Mouse (Mus musculus): ENCODE measurements at regions not wholly inside any gene's neighbourhood (a gene's known extent, or its start where the extent isn't known, plus 50 kb on each side); places are given as distances from the start of the nearest gene placed in this dataset.
A peak's percentile ranks its signal among the peaks of the same experiment; 100 is the strongest.

DNA sequence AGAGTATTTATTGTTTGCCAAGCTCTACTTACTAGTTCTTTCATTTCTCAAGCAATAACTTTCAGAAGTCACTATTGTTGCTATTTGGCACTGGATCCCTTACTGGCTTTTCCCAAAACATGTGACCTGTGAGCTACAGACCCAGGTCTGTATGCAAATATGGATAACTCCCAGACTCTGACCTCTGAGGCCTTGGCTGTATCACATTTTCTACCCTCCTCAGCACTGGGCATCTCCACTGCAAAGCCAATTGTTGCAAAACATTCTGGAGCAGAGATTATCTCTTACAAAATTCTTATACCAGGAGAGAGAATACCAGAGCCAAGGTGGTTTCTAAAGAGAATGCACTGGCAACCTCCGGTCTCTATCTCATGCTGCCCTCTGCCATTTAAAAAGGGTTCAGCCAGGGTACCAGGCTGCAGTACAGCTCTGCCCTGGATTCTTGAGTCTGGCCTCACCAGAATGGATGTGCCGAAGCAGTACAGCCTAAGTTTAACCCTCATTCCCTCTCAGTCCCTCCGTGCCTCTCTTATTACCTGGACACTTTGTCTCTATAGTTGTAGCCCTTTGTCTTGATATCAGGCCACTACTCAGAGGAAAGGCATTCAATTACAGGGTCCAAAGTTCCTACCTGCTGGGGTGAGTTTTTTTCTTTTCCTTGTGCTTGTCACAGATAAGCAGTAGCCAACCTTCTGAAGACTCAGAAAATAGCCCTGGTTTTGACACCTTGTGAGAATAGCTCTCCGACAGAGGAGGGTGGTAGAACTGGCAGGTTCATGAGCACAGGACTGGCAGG, 101.2 kb upstream of the Vwc2 start:
- H3K4me2 ChIP-seq (replicated peaks): no peak overlapping the region
- no peak for ATAC-seq
- WGBS: 92% methylated on average over 4 of the region's 4 CpGs
- H3K36me3 ChIP-seq: no peaks in the 10 kb centered on the region
- H3K4me1 ChIP-seq (replicated peaks): no peaks in the 10 kb centered on the region
- no peak overlapping the region for H3K4me3 ChIP-seq (replicated peaks)
- H3K27me3 ChIP-seq: no peaks in the 10 kb centered on the region
- no peak overlapping the region for H3K9ac ChIP-seq (replicated peaks)
- no peak overlapping the region for H3K27ac ChIP-seq
- no peaks in the 10 kb centered on the region for H3K9me3 ChIP-seq

DNA sequence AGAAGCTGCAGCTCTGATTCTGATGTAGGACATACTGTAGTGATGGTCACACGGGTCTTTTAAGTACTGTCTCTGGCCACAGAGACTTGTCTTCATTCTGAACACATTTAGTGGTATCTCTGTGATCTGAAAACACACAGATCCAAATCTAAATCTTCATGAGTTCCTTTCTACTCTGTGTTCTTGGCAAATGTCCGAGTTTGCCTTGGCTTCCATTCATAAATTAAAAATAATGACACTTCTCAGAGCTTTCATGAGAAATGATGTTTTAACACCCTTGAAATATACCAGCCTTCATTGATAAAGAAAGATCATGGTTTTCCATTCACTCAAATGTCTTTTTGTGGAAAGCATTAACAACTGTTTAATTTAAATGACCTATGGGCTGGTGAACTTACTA, 100.4 kb upstream of the Vwc2 start:
- no peaks in the 10 kb centered on the region for H3K36me3 ChIP-seq
- no peaks in the 10 kb centered on the region for H3K4me1 ChIP-seq (replicated peaks)
- H3K4me2 ChIP-seq (replicated peaks): no peak overlapping the region
- no peaks in the 10 kb centered on the region for H3K27me3 ChIP-seq
- H3K27ac ChIP-seq: no peak overlapping the region
- H3K4me3 ChIP-seq (replicated peaks): no peak overlapping the region
- H3K9me3 ChIP-seq: no peaks in the 10 kb centered on the region
- 80% methylated on average over 2 of the region's 2 CpGs for whole genome bisulfite sequencing
- no peak for ATAC-seq
- no peak overlapping the region for H3K9ac ChIP-seq (replicated peaks)

DNA sequence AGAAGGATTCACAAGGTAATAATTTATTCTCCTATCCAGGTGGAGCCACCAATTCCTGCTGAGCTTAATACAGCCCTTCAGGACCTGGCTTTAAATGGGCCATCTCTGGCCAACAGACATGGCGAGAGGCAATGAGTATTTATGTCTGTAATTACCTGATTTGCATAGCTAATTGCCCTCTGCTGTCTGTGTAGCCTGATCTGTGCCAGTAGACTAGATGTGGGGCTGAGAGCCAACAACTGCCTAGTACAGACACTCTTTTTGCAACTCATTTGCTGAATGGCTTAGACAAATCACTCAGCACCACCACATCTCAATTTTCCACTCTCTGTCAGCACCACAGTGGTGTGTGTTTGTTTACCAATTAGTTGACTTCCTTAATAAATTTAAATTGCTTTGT, 99.9 kb upstream of the Vwc2 start:
- Histone ChIP-seq H3K36me3 (no peaks in the 10 kb centered on the region), H3K4me1 (replicated peaks) (no peaks in the 10 kb centered on the region), H3K27me3 (no peaks in the 10 kb centered on the region), H3K4me3 (replicated peaks) (no peak overlapping the region), H3K9ac (replicated peaks) (no peak overlapping the region), H3K4me2 (replicated peaks) (no peak overlapping the region), H3K27ac (no peak overlapping the region), H3K9me3 (no peaks in the 10 kb centered on the region)
- 67% methylated on average over 1 of the region's 1 CpGs for WGBS
- ATAC-seq: peak; percentile 76

GRCm38 (mm10) chr11:11014538-11014937, 99.5 kb upstream of the Vwc2 start:
- Histone ChIP-seq H3K9ac (replicated peaks) (no peak overlapping the region), H3K4me2 (replicated peaks) (no peak overlapping the region), H3K4me1 (replicated peaks) (no peaks in the 10 kb centered on the region), H3K27ac (no peak overlapping the region), H3K36me3 (no peaks in the 10 kb centered on the region), H3K4me3 (replicated peaks) (no peak overlapping the region), H3K27me3 (no peaks in the 10 kb centered on the region), H3K9me3 (no peaks in the 10 kb centered on the region)
- peak; percentile 20; the same call in 1 of the 2 replicates for ATAC-seq
- WGBS: 83% methylated on average over 2 of the region's 2 CpGs

DNA sequence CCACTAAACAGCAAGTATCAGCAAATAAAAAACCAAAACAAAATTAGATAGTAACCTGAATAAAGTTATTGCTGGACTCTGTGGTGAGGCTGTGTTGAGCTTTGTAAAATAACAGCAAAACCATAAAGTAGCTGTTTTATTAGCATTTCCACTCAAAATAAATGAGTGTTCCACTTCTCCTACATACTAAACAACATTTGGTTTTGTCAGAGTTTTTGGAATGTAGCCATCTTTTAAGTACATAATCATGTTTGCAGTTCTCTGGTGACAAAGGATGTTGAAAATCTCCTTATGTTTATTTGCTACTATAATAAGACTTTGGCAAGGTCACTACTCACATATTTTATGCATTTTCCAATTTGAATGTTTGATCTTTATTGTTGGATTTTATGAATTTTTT, 85.2 kb upstream of the Vwc2 start:
- Histone ChIP-seq H3K9me3 (no peaks in the 10 kb centered on the region), H3K27ac (no peak overlapping the region), H3K4me3 (replicated peaks) (no peak overlapping the region), H3K4me1 (replicated peaks) (no peaks in the 10 kb centered on the region), H3K9ac (replicated peaks) (no peak overlapping the region), H3K4me2 (replicated peaks) (no peak overlapping the region), H3K36me3 (no peaks in the 10 kb centered on the region), H3K27me3 (no peaks in the 10 kb centered on the region)
- ATAC-seq: no peak

All from midbrain, embryonic 13.5 days (tissue).